Comparison of ENCODE assay signal across 8 mouse cellular contexts in the genomic region with DNA sequence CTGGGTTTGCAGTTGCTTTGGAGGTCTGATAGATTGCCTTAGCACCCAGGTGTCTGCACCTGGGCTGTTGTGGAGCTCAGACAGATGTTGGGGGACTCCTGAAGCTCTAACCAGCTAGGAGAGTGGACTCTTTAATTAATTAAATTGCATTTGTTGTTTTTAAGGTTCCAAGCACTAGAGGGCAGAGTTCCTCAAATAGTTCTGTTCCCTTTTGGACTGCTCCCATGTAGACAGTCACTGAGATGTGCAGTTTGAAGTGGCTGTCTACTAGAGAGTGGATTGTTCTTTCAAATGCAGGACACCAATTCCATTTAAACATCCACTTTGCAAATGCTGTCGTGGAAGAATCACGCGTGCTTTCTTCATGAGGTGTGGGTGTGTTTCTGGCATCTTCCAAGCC. TPM values are rescaled to one million over a fixed set of nuclear protein-coding genes. Genes with fewer than 3 reads are reported as not detected.
DNase-seq lines count a peak whose midpoint lies in the region.

No protein-coding gene starts in this region.

- DNase-seq in heart, adult 8-10 months (ENCODE audit: low spot score): peak; percentile 35
- DNase-seq in heart, postnatal 4 days: no peak
- peak; percentile 35 for DNase-seq in A20 (ENCODE audit: low read depth, low spot score)
- peak; percentile 36 for DNase-seq in c-Kit-positive CD71-negative TER-119-negative erythroid progenitor cells, embryonic 14.5 days (ENCODE audit: low read depth)
- peak; percentile 27 to 61 for DNase-seq in kidney, postnatal 36 days
- no peak for DNase-seq in natural killer cell, adult 2 months (ENCODE audit: low spot score in 2 of 2)
- no peak for DNase-seq in layer of hippocampus, adult 9-11 months
- no peak for DNase-seq in gastrocnemius, postnatal 25 days

RNA-seq across cellular contexts. Expression of a gene that starts 21.2 kb away (rescaled TPM):
- 10 to 100 TPM; 82.2 to 90.5 (median 86.5) TPM for total RNA-seq in heart, adult 8-10 months (2022)
- 100 to 1,000 TPM; 128 to 134 TPM for total RNA-seq in heart, postnatal 4 days (2021)
- total RNA-seq in gastrocnemius, postnatal 25 days (2021): 10 to 100 TPM; 78.9 to 79.3 TPM

RNA-seq across cellular contexts. Expression of a gene that starts 21.3 kb away (rescaled TPM):
- total RNA-seq in heart, adult 8-10 months (2022): 1 to 10 TPM; 1.1 to 1.9 (median 1.6) TPM
- total RNA-seq in heart, postnatal 4 days (2021): 1 to 10 TPM; 1.0 to 1.1 TPM
- 1 to 10 TPM; 1.7 to 2.1 TPM for total RNA-seq in gastrocnemius, postnatal 25 days (2021)

RNA-seq across cellular contexts. Expression of a gene that starts 48.3 kb away (rescaled TPM):
- 10 to 100 TPM; 12.9 to 25.1 (median 18.7) TPM for total RNA-seq in heart, adult 8-10 months (2022)
- total RNA-seq in heart, postnatal 4 days (2021): 1 to 10 TPM; 1.2 to 2.7 TPM
- total RNA-seq in gastrocnemius, postnatal 25 days (2021): 1 to 10 TPM; 4.6 to 6.1 TPM

Comparison
In these comparisons a context has a peak if more than half of its experiments do, and no peak if none do; other contexts are left out.
1. DNase-seq: peak in heart, adult 8-10 months (single experiment), A20 (single experiment), c-Kit-positive CD71-negative TER-119-negative erythroid progenitor cells, embryonic 14.5 days (single experiment) and kidney, postnatal 36 days (2 of 2); none in heart, postnatal 4 days (single experiment), natural killer cell, adult 2 months (0 of 2), layer of hippocampus, adult 9-11 months (single experiment) and gastrocnemius, postnatal 25 days (single experiment).